Mouse (Mus musculus): Measurements from ENCODE around the gene Tefm.
"Not testable (repeated sequence)": the region's sequence is repeated elsewhere in the genome, so short reads cannot be mapped to it uniquely, and the experiment has no call there.

GRCm38 (mm10) chr11:80148974-80149373, 7.0 kb upstream of the Tefm start:
- not testable (repeated sequence) for TF ChIP-seq CTCF (conservative IDR thresholded peaks at IDR 0.05; ENCODE audit: insufficient read depth, insufficient read length, low read depth, low read length); POLR2A (IDR thresholded peaks at IDR 0.05; ENCODE audit: low read depth, low read length)

Measured in kidney, adult 2 months (tissue).